Mouse (Mus musculus): ENCODE results near the gene Tpm4. TPM values are rescaled to one million over a fixed set of nuclear protein-coding genes. Genes with fewer than 3 reads are reported as not detected.
A peak's percentile ranks its signal among the peaks of the same experiment; 100 is the strongest.

The Tpm4 gene
- polyA plus RNA-seq, 1 experiment from 2014 or later = 538 TPM

DNA sequence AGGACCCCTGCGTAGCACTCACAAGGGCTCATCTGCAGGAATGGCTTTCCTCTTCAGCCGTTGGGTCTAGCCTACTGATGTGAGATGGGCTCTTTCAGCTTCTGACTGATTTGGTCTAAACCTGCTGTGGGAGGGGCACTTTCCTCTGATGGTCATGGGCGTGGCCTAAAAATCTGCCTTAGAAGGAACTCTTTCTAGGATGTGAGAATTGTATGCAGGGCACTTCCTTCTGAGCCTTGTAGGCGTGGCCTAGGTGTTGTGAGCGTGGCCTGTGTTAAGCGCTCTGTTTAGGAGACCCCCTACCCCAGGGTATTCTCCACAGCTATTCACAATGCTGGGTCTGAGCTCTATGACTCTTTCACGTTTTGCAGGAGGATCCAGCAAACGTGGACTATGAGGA is 63.2 kb downstream of the Tpm4 start:
- Histone ChIP-seq H3K27me3 (replicated peaks; ENCODE audit: control insufficient read depth, insufficient read depth, low read length) (no peaks in the 10 kb centered on the region), H3K9ac (ENCODE audit: low read depth, low read length) (no peak overlapping the region), H3K4me3 (ENCODE audit: low read length) (no peak overlapping the region), H3K27ac (ENCODE audit: low read length) (no peak overlapping the region), H3K4me2 (ENCODE audit: low read depth, low read length) (no peak overlapping the region), H3K36me3 (ENCODE audit: control insufficient read depth, insufficient read depth, low read length) (no peaks in the 10 kb centered on the region; the same call in 1 of the 2 replicates), H3K4me1 (ENCODE audit: control insufficient read depth, insufficient read depth, low read length) (no peaks in the 10 kb centered on the region), H3K9me3 (ENCODE audit: control insufficient read depth, low read length) (peaks cover 7% of the 10 kb centered on the region; the same call in 1 of the 2 replicates)
- 0 out of 2 replicates have a peak, but pooled peaks have one; percentile 52 for ATAC-seq
- 59% methylated on average over 8 of the region's 8 CpGs for WGBS

Other genes starting within 250 kb of the Tpm4 start
- gene Zfp882, start 226.4 kb upstream of the Tpm4 start, polyA plus RNA-seq (2015; fragmentation: Nextera tagmentation; extraction: Ambion mirVana) = 3.0 and 3.8 TPM in 2 replicates
- gene Zfp617, start 226.3 kb upstream of the Tpm4 start, polyA plus RNA-seq (2015; fragmentation: Nextera tagmentation; extraction: Ambion mirVana) = 18.5 and 21.6 TPM in 2 replicates
- gene Zfp961, start 183.9 kb upstream of the Tpm4 start, polyA plus RNA-seq (2015; fragmentation: Nextera tagmentation; extraction: Ambion mirVana) = 24.9 and 25.0 TPM in 2 replicates
- 3.3 and 3.8 TPM in 2 replicates for gene Cyp4f18, start 125.3 kb upstream of the Tpm4 start, polyA plus RNA-seq (2015; fragmentation: Nextera tagmentation; extraction: Ambion mirVana)
- gene Olfr372, start 93.8 kb upstream of the Tpm4 start, polyA plus RNA-seq (2015; fragmentation: Nextera tagmentation; extraction: Ambion mirVana) = not detected in 2 replicates
- gene Olfr373, start 51.8 kb upstream of the Tpm4 start, polyA plus RNA-seq (2015; fragmentation: Nextera tagmentation; extraction: Ambion mirVana) = 0.11 and 0.16 TPM in 2 replicates
- gene Olfr374, start 27.9 kb upstream of the Tpm4 start, polyA plus RNA-seq (2015; fragmentation: Nextera tagmentation; extraction: Ambion mirVana) = 0.13 TPM in 1 of 2 replicates, not detected in the other
- 177 and 178 TPM in 2 replicates for gene Rab8a, start 26.2 kb downstream of the Tpm4 start, polyA plus RNA-seq (2015; fragmentation: Nextera tagmentation; extraction: Ambion mirVana)
- 2.5 and 2.7 TPM in 2 replicates for gene Hsh2d, start 54.7 kb downstream of the Tpm4 start, polyA plus RNA-seq (2015; fragmentation: Nextera tagmentation; extraction: Ambion mirVana)
- gene Cib3, start 77.9 kb downstream of the Tpm4 start, polyA plus RNA-seq (2015; fragmentation: Nextera tagmentation; extraction: Ambion mirVana) = not detected in 2 replicates
- gene Gm11034, start 78.7 kb downstream of the Tpm4 start, polyA plus RNA-seq (2015; fragmentation: Nextera tagmentation; extraction: Ambion mirVana) = not detected in 2 replicates
- 71.7 and 76.3 TPM in 2 replicates for gene Fam32a, start 84.8 kb downstream of the Tpm4 start, polyA plus RNA-seq (2015; fragmentation: Nextera tagmentation; extraction: Ambion mirVana)
- 105 and 106 TPM in 2 replicates for gene Ap1m1, start 105.0 kb downstream of the Tpm4 start, polyA plus RNA-seq (2015; fragmentation: Nextera tagmentation; extraction: Ambion mirVana)
- 14.3 and 18.9 TPM in 2 replicates for gene Gm10282, start 170.3 kb downstream of the Tpm4 start, polyA plus RNA-seq (2015; fragmentation: Nextera tagmentation; extraction: Ambion mirVana)
- gene Klf2, start 184.1 kb downstream of the Tpm4 start, polyA plus RNA-seq (2015; fragmentation: Nextera tagmentation; extraction: Ambion mirVana) = 3.6 and 5.1 TPM in 2 replicates